Mouse (Mus musculus): ENCODE measurements around the gene Jam3. TPM values are rescaled to one million over a fixed set of nuclear protein-coding genes. Genes with fewer than 3 reads are reported as not detected.

The Jam3 gene
- 21.8 and 27.3 TPM in 2 replicates for polyA plus RNA-seq (2021; fragmentation: Nextera tagmentation)
- long read RNA-seq, experiment 1, transcript Jam3-201 (9 exons, 1,942 nt): major isoform, 192 of 213 reads
- long read RNA-seq, experiment 1, partial matches to known transcripts: 9 of 213 reads
- long read RNA-seq, experiment 1, other reads (novel, unspliced or antisense): 11 of 213 reads
- long read RNA-seq, experiment 2, transcript Jam3-201 (9 exons, 1,942 nt): major isoform, 33 of 44 reads
- long read RNA-seq, experiment 2, partial matches to known transcripts: 7 of 44 reads
- long read RNA-seq, experiment 2, other reads (novel, unspliced or antisense): 3 of 44 reads

DNA sequence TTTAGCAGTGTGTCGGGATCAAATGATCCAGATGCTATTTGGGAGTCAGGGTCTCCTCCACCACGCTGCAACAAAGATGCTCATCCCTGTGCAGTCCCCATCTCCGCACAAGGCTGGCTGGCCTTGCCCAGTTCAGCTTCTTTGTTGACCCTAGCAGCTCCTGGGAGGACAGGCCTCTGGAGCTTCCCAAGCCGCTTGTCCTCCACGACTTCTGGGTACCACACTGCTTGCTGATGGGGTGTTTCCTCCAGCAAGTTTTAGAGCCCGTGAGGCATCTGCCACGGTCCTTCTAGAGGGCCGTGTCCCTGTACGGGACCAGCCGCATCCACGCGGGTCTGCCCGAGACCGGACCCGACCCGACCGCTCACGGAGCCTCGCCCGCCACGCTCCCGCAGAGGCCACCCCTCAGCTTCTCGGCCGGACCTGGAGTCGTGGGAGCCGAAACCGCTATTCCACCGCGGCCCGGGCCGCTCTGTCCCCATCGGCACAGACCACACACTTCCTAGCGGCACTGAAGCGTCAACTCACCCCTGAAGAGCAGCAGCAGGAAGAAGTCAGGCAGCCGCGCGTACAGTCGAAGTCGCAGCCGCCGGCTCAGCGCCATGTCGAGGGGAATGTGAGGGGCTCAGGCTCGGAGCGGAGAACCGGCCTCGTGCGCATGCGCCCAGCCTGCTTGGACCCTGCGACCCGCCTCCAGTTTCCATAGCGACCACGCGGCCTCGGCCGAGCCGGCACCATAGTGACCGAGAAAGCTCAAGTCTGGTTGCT lies at the start of gene Jam3:
Gene Jam3 (minus strand): TSS at position 659 of the 768 bp plus-strand sequence.

Other genes with a start within 250 kb of the Jam3 start
- not detected in 2 replicates for gene Gm1110, start 232.3 kb downstream of the Jam3 start, polyA plus RNA-seq (2021; fragmentation: Nextera tagmentation)
- gene Acad8, start 155.9 kb downstream of the Jam3 start, polyA plus RNA-seq (2021; fragmentation: Nextera tagmentation): 17.9 and 24.0 TPM in 2 replicates
- gene Thyn1, start 155.7 kb downstream of the Jam3 start, polyA plus RNA-seq (2021; fragmentation: Nextera tagmentation): 58.8 and 63.5 TPM in 2 replicates
- gene Vps26b, start 125.4 kb downstream of the Jam3 start, polyA plus RNA-seq (2021; fragmentation: Nextera tagmentation): 57.5 and 59.6 TPM in 2 replicates
- gene Ncapd3, start 125.2 kb downstream of the Jam3 start, polyA plus RNA-seq (2021; fragmentation: Nextera tagmentation): 3.5 and 4.3 TPM in 2 replicates
- gene Igsf9b, start 143.8 kb upstream of the Jam3 start, polyA plus RNA-seq (2021; fragmentation: Nextera tagmentation): 7.4 and 10.1 TPM in 2 replicates
- 0.48 and 0.60 TPM in 2 replicates for gene Spata19, start 241.4 kb upstream of the Jam3 start, polyA plus RNA-seq (2021; fragmentation: Nextera tagmentation)